Mouse (Mus musculus): ENCODE results near the gene Prl2c1.

GRCm38 (mm10) chr13:27802765-27803164 is 46.4 kb upstream of the Prl2c1 start:
- TF ChIP-seq CTCF (IDR thresholded peaks at IDR 0.05; ENCODE audit: low read depth): no peak
- no peak for TF ChIP-seq EP300 (IDR thresholded peaks at IDR 0.05; ENCODE audit: low read depth)

All from heart, postnatal 0 days (tissue).